Mouse (Mus musculus): ENCODE measurements around the gene Zfp995. TPM values are rescaled to one million over a fixed set of nuclear protein-coding genes. Genes with fewer than 3 reads are reported as not detected.
"Not testable (repeated sequence)": the region's sequence is repeated elsewhere in the genome, so short reads cannot be mapped to it uniquely, and the experiment has no call there.

Gene Zfp995
- 5.0 and 7.6 TPM in 2 replicates for total RNA-seq (2012; rRNA removed)

DNA sequence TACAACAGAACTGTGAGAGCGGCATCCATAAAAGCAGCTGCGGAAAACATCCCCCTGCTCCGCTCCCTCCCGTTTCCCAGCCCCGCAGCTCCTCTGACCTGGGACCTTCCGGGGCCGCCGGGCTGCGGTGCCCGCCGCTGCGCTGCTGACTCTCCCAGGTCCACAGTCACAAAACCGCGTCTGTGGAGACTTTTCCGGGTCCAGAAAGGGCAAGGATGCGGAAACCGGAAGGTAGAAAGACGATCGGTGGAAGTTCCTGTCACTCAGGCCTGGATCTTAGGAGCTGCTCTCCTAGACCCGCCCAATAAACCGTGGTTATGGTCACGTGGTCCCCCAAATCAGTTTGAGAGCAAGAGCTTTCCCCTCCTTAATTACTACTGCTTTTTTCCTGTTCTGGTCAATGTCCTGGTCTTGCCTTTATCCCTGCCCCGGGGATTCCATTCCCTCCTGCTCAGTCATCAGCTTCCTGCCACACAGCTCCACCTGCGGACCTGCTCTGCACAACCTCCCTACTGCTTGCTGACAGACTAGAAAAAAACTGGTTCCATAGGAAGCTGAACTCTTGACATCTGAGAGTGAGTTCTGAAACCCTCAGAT, at the start of gene Zfp995:
Zfp995 (minus strand) TSS at position 471 of the 597 bp plus-strand sequence.
- H3K36me3 ChIP-seq (ENCODE audit: control insufficient read depth, insufficient read depth, low read length, poor library complexity, severe bottlenecking); H3K4me1 ChIP-seq (ENCODE audit: control insufficient read depth in 2 of 2, insufficient read depth in 2 of 2, low read length in 2 of 2, poor library complexity in 1 of 2); in situ Hi-C loops (cut with MboI; ENCODE audit: low sequenced_read_pairs in 2 of 2, unreplicated experiment in 2 of 2); H3K9me3 ChIP-seq (ENCODE audit: control insufficient read depth, insufficient read depth, low read depth, low read length): not testable (repeated sequence)
- Histone ChIP-seq H3K9ac (ENCODE audit: insufficient read depth, low read depth, low read length, poor library complexity, severe bottlenecking) (peak within 1 kb of the TSS; percentile 91), H3K4me3 (ENCODE audit: insufficient read depth in 1 of 2, low read depth in 1 of 2, low read length in 2 of 2, poor library complexity in 1 of 2, severe bottlenecking in 1 of 2) (peak within 1 kb of the TSS; percentile 81 to 91), H3K27ac (ENCODE audit: insufficient read depth, low read depth, low read length, poor library complexity, severe bottlenecking) (peak within 1 kb of the TSS; percentile 69; the same call in 1 of the 2 replicates)
- peak; percentile 52 for DNase-seq (ENCODE audit: low read depth, low spot score)

DNA sequence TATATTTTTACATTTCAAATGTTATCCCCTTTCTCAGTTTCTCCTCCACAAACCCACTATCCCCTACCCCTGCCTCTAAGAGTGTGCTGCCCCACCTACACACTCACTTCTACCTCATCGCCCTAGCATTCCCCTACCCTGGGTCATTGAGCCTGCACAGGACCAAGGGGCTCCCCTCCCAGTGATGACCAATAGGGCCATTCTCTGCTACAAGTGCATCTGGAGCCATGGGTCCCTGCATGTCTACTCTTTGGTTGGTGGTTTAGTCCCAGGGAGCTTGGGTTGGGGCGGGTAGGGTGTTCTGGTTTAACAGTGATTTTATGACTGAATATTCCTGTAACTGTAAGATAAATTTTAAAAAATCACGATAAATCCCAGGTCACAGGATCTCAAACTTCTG, 687 bp downstream of the Zfp995 start:
- Histone ChIP-seq H3K27ac (ENCODE audit: insufficient read depth, low read depth, low read length, poor library complexity, severe bottlenecking) (no peak overlapping the region; the same call in 1 of the 2 replicates), H3K4me3 (ENCODE audit: insufficient read depth in 1 of 2, low read depth in 1 of 2, low read length in 2 of 2, poor library complexity in 1 of 2, severe bottlenecking in 1 of 2) (peak overlapping the region; percentile 81 to 91), H3K36me3 (ENCODE audit: control insufficient read depth, insufficient read depth, low read length, poor library complexity, severe bottlenecking) (no peaks in the 10 kb centered on the region), H3K9ac (ENCODE audit: insufficient read depth, low read depth, low read length, poor library complexity, severe bottlenecking) (peak overlapping the region; percentile 91), H3K9me3 (ENCODE audit: control insufficient read depth, insufficient read depth, low read depth, low read length) (no peaks in the 10 kb centered on the region), H3K4me1 (ENCODE audit: control insufficient read depth in 2 of 2, insufficient read depth in 2 of 2, low read length in 2 of 2, poor library complexity in 1 of 2) (peaks cover 0 to 1% of the 10 kb centered on the region in 2 experiments; a peak in 2 of 4 replicates)
- in situ Hi-C loops (cut with MboI; ENCODE audit: low sequenced_read_pairs in 2 of 2, unreplicated experiment in 2 of 2) = no loop called here
- TF ChIP-seq ZNF384 (IDR thresholded peaks at IDR 0.05; ENCODE audit: low read depth, low read length) (no peak), MAFK (IDR thresholded peaks at IDR 0.05; ENCODE audit: insufficient read depth, low read depth, low read length) (no peak), HCFC1 (IDR thresholded peaks at IDR 0.05; ENCODE audit: borderline replicate concordance, insufficient read depth, low read length) (no peak), ZC3H11A (IDR thresholded peaks at IDR 0.05; ENCODE audit: borderline replicate concordance, low read depth, low read length) (no peak), CHD2 (IDR thresholded peaks at IDR 0.05; ENCODE audit: low read depth, low read length) (no peak)
- no peak for DNase-seq (ENCODE audit: low read depth, low spot score)

DNA sequence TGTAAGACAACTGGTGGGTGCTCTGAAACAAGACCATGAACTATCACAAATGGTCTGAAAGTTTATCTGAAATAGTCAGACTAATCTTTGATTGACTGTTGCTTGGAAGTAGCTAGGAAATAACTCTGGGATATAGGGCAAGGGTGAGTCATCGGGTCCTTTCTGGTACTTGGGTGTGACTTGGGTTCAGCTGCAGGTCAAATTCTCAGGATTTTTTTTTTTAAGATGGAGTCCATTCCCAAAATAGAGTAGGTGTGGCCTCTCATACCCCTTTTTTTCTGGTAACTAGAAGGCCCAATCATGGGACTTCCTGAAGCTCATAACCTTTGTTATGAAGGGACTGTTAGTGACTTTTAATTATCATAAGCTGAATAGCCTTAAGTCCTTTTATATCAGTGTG, 38.5 kb downstream of the Zfp995 start:
- Histone ChIP-seq H3K4me3 (ENCODE audit: insufficient read depth in 1 of 2, low read depth in 1 of 2, low read length in 2 of 2, poor library complexity in 1 of 2, severe bottlenecking in 1 of 2) (no peak overlapping the region), H3K36me3 (ENCODE audit: control insufficient read depth, insufficient read depth, low read length, poor library complexity, severe bottlenecking) (no peaks in the 10 kb centered on the region), H3K27ac (ENCODE audit: insufficient read depth, low read depth, low read length, poor library complexity, severe bottlenecking) (no peak overlapping the region), H3K9ac (ENCODE audit: insufficient read depth, low read depth, low read length, poor library complexity, severe bottlenecking) (no peak overlapping the region), H3K9me3 (ENCODE audit: control insufficient read depth, insufficient read depth, low read depth, low read length) (no peaks in the 10 kb centered on the region), H3K4me1 (ENCODE audit: control insufficient read depth in 2 of 2, insufficient read depth in 2 of 2, low read length in 2 of 2, poor library complexity in 1 of 2) (no peaks in the 10 kb centered on the region)
- TF ChIP-seq ZNF384 (IDR thresholded peaks at IDR 0.05; ENCODE audit: low read depth, low read length) (peak; percentile 86), HCFC1 (IDR thresholded peaks at IDR 0.05; ENCODE audit: borderline replicate concordance, insufficient read depth, low read length) (no peak)
- in situ Hi-C loops (cut with MboI; ENCODE audit: low sequenced_read_pairs in 2 of 2, unreplicated experiment in 2 of 2) = no loop called here
- peak; percentile 3 for DNase-seq (ENCODE audit: low read depth, low spot score)

DNA sequence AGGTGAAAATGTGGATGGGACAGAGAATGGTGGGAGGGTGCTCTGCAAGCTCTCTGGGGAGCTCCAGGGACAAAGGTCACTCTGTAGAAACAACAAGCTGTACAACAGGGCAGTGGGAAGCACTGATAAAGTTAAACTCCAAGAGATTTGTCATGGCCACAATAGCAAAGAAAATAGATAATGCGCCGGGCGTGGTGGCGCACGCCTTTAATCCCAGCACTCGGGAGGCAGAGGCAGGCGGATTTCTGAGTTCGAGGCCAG, 63.5 kb downstream of the Zfp995 start:
- DNase-seq (ENCODE audit: low read depth, low spot score); H3K36me3 ChIP-seq (ENCODE audit: control insufficient read depth, insufficient read depth, low read length, poor library complexity, severe bottlenecking); H3K9ac ChIP-seq (ENCODE audit: insufficient read depth, low read depth, low read length, poor library complexity, severe bottlenecking); H3K4me1 ChIP-seq (ENCODE audit: control insufficient read depth in 2 of 2, insufficient read depth in 2 of 2, low read length in 2 of 2, poor library complexity in 1 of 2); H3K9me3 ChIP-seq (ENCODE audit: control insufficient read depth, insufficient read depth, low read depth, low read length); H3K27ac ChIP-seq (ENCODE audit: insufficient read depth, low read depth, low read length, poor library complexity, severe bottlenecking); H3K4me3 ChIP-seq (ENCODE audit: insufficient read depth in 1 of 2, low read depth in 1 of 2, low read length in 2 of 2, poor library complexity in 1 of 2, severe bottlenecking in 1 of 2); in situ Hi-C loops (cut with MboI; ENCODE audit: low sequenced_read_pairs in 2 of 2, unreplicated experiment in 2 of 2): not testable (repeated sequence)

DNA sequence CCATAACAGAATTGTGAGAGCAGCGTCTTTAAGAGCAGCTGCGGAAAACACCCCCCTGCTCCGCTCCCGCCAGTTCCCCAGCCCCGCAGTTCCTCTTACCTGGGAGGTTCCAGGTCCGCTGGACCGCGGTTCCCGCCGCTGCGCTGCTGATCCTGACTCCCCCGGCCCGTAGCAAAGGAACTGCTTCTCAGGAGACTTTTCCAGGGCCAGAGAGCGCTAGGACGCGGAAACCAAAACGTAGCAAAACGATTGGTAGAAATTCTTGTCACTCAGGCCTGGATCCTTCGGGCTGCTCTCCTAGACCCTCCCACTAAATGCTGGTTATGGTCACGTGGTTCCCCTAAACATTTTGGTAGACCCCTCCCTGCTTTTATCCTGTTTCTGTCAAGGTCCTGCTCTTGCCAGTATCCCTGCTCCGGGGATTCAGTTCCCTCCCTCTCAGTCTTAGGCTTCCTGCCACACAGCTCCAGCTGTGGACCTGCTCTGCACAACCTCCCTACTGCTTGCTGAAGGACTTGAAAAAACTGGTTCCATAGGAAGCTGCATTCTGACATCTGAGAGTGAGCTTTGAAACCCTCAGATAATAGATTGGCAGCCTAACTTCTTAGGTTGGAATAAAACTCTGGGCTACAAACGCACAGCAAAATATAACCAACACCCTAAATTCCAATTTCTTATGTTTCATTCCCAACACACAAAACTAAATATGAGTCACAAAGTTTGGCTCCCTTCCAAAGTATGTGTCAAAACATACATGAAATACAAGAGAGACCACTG, 64.0 kb downstream of the Zfp995 start, which contains the start of gene Zfp820:
Zfp820 (minus strand) TSS at position 228 of the 777 bp plus-strand sequence.
- Histone ChIP-seq H3K36me3 (ENCODE audit: control insufficient read depth, insufficient read depth, low read length, poor library complexity, severe bottlenecking) (no peaks in the 10 kb centered on the region), H3K27ac (ENCODE audit: insufficient read depth, low read depth, low read length, poor library complexity, severe bottlenecking) (no peak within 1 kb of the TSS), H3K4me3 (ENCODE audit: insufficient read depth in 1 of 2, low read depth in 1 of 2, low read length in 2 of 2, poor library complexity in 1 of 2, severe bottlenecking in 1 of 2) (peak within 1 kb of the TSS; percentile 66 to 93), H3K9me3 (ENCODE audit: control insufficient read depth, insufficient read depth, low read depth, low read length) (no peaks in the 10 kb centered on the region), H3K4me1 (ENCODE audit: control insufficient read depth in 2 of 2, insufficient read depth in 2 of 2, low read length in 2 of 2, poor library complexity in 1 of 2) (peaks cover 0 to 2% of the 10 kb centered on the region in 2 experiments; a peak in 1 of 4 replicates), H3K9ac (ENCODE audit: insufficient read depth, low read depth, low read length, poor library complexity, severe bottlenecking) (peak within 1 kb of the TSS; percentile 86)
- DNase-seq (ENCODE audit: low read depth, low spot score) = peak; percentile 97
- in situ Hi-C loops (cut with MboI; ENCODE audit: low sequenced_read_pairs in 2 of 2, unreplicated experiment in 2 of 2) = no loop called here
- TF ChIP-seq ZNF384 (IDR thresholded peaks at IDR 0.05; ENCODE audit: low read depth, low read length) (no peak), HCFC1 (IDR thresholded peaks at IDR 0.05; ENCODE audit: borderline replicate concordance, insufficient read depth, low read length) (no peak), CHD2 (IDR thresholded peaks at IDR 0.05; ENCODE audit: low read depth, low read length) (no peak), ZC3H11A (IDR thresholded peaks at IDR 0.05; ENCODE audit: borderline replicate concordance, low read depth, low read length) (no peak), MAFK (IDR thresholded peaks at IDR 0.05; ENCODE audit: insufficient read depth, low read depth, low read length) (no peak)

Data from ES-E14 (cell line).